Mouse (Mus musculus) lung, embryonic 15.5 days (tissue): ENCODE data around the gene Hsd3b7. TPM values are rescaled to one million over a fixed set of nuclear protein-coding genes. Genes with fewer than 3 reads are reported as not detected.
"Not testable (repeated sequence)": the region's sequence is repeated elsewhere in the genome, so short reads cannot be mapped to it uniquely, and the experiment has no call there.

Source experiments
- ATAC-seq: fragments of 200-750 bp; cut with Nextera tagmentation; 2 replicates; pipeline ENCODE4 v1.8.0; 2017; ENCODE audit warnings: moderate number of reproducible peaks, borderline replicate concordance; ENCODE audit not compliant: low FRiP score, low TSS enrichment; ENCODE audit errors: extremely low read depth
- H3K27ac ChIP-seq: fragments of 300-500 bp; sonication (generic); 2 replicates; pipeline ENCODE4 v1.5.1; 2015; ENCODE audit warnings: moderate library complexity, mild to moderate bottlenecking, inconsistent platforms
- H3K27me3 ChIP-seq: fragments of 300-500 bp; sonication (generic); 2 replicates; pipeline ENCODE4 v1.6.1; 2015; ENCODE audit warnings: inconsistent platforms
- H3K36me3 ChIP-seq: fragments of 300-500 bp; sonication (generic); 2 replicates; pipeline ENCODE4 v1.6.1; 2015; ENCODE audit warnings: inconsistent platforms
- H3K4me1 ChIP-seq: fragments of 300-500 bp; sonication (generic); 2 replicates; pipeline ENCODE4 v1.6.1; 2015; ENCODE audit warnings: inconsistent platforms
- H3K4me2 ChIP-seq: fragments of 300-500 bp; sonication (generic); 2 replicates; pipeline ENCODE4 v1.6.1; 2015; ENCODE audit warnings: inconsistent platforms, mild to moderate bottlenecking, moderate library complexity
- H3K4me3 ChIP-seq: fragments of 300-500 bp; sonication (generic); 2 replicates; pipeline ENCODE4 v1.5.1; 2015; ENCODE audit warnings: mild to moderate bottlenecking, inconsistent platforms
- H3K9ac ChIP-seq: fragments of 300-500 bp; sonication (generic); 2 replicates; pipeline ENCODE4 v1.6.1; 2015; ENCODE audit warnings: inconsistent platforms
- H3K9me3 ChIP-seq: fragments of 300-500 bp; sonication (generic); 2 replicates; pipeline ENCODE4 v1.6.1; 2016; ENCODE audit warnings: inconsistent platforms
- WGBS: fragments of 180-500 bp; shearing (Covaris S2); methylation state at CpG from one replicate; pipeline ENCODE4 v1.1.7; 2015; 5-methylcytosine and 5-hydroxymethylcytosine counted together
- polyA plus RNA-seq: library from polyadenylated mRNA; unstranded; fragments of >200 nt; fragmentation: Nextera tagmentation; extraction: Ambion mirVana; gene quantifications from 2 replicates; pipeline ENCODE4 v1.2.1, GENCODE M21; 2015

Gene Hsd3b7
- polyA plus RNA-seq, 1 experiment from 2014 or later = 24.3 TPM

DNA sequence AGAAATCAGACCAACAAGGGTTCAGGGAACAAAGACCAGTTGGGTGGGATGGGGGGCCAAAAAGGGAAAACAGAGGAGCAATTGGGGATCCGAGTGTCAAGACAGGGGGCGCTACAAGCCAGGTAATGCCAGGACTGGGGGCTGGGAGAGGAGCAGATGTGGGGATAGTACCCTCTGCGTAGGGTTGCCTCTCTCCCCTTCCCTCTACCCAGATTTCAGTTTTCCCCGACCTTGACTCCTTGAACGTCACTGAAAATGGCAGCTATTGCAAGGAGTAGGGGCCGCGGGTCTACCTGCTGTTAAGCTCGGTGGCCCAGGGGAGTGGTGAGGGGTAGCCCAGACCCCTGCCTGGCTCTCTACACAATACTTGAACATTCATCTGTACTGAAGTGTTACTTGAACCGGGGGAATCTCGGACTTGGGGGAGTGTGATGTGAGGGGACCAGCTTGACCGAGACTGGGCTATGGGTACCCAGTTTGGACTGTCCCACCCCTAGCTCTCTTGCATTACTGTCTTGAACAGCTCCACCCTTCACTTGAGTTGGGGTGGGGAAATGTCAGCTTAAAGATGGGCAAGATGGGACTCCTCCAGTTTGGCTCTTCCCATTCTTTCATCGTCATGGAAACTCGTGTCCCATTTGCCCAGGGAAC, 31.9 kb upstream of the Hsd3b7 start:
- peak overlapping the region; percentile 24 for H3K27ac ChIP-seq
- no peak overlapping the region for H3K9ac ChIP-seq
- peak; percentile 63; the same call in 1 of the 2 replicates for ATAC-seq
- peak overlapping the region; percentile 74; the same call in 1 of the 2 replicates for H3K4me3 ChIP-seq
- peaks cover 19% of the 10 kb centered on the region for H3K4me1 ChIP-seq
- peaks cover 43% of the 10 kb centered on the region for H3K36me3 ChIP-seq
- WGBS = 42% methylated on average over 13 of the region's 13 CpGs
- peak overlapping the region; percentile 92; the same call in 1 of the 2 replicates for H3K4me2 ChIP-seq
- H3K9me3 ChIP-seq = no peaks in the 10 kb centered on the region
- no peaks in the 10 kb centered on the region for H3K27me3 ChIP-seq

DNA sequence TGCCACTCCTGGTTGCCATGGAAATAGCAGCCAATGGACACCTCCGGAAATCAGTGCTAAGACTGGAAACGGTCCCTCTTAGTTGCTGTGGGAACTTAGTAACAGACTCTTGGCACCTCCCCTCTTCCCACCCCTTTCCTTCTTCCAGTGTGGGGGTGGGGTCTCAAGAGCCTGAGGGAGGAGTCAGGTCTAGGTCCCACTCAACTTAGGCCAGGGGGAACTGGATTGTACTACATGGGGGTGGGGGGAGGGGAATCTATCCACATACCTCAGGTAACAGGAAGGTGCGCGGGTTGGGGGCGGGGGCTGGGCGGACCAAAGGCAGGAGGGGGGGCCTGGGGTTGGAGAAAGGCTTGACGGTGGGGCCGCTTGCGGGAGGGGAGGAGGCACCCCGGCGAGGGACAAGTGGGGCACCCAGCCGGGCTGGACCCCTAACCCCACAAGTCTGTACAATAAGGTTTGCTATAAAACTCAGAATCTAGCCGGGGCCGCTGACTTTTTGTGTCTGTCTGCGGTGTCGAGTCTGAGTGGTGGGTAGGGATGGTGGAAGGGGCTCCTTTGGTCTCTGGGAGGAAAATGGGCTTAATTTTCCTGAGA, 31.3 kb upstream of the Hsd3b7 start:
- H3K9me3 ChIP-seq = no peaks in the 10 kb centered on the region
- H3K36me3 ChIP-seq = peaks cover 38% of the 10 kb centered on the region
- peak overlapping the region; percentile 74 for H3K4me3 ChIP-seq
- peak overlapping the region; percentile 97 for H3K27ac ChIP-seq
- peaks cover 19% of the 10 kb centered on the region for H3K4me1 ChIP-seq
- ATAC-seq = peak; percentile 89
- peak overlapping the region; percentile 94 for H3K9ac ChIP-seq
- WGBS = under 1% methylated on average over 16 of the region's 16 CpGs
- H3K27me3 ChIP-seq = no peaks in the 10 kb centered on the region
- peak overlapping the region; percentile 92 for H3K4me2 ChIP-seq

DNA sequence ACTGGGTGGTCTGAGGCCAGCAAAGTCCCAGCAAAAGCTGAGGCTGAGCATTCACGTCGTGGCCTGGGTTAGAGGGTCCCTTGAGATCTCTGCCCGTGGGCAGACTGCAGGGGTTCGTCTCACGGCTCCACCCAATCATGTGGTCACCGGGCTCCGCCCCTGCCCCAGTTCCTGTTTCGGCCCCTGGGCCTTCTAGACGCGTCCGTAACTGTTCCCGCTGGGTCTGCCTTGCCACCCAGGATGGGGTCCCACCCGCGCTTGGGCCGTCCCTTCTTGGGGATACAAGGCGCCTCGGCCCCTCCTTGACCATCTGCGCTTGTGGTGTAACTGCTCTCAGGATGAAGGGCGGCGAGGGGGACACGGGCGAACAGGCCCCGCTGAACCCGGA, 30.8 kb upstream of the Hsd3b7 start, which contains the start of gene Orai3:
TSS of gene Orai3 (plus strand) at position 165 of the 388 bp plus-strand sequence.
- Histone ChIP-seq H3K9ac (peak within 1 kb of the TSS; percentile 94), H3K27ac (peak within 1 kb of the TSS; percentile 97), H3K36me3 (peaks cover 32% of the 10 kb centered on the region), H3K9me3 (no peaks in the 10 kb centered on the region), H3K4me3 (peak within 1 kb of the TSS; percentile 74), H3K27me3 (no peaks in the 10 kb centered on the region), H3K4me1 (peaks cover 19% of the 10 kb centered on the region), H3K4me2 (peak within 1 kb of the TSS; percentile 92)
- 0% methylated on average over 24 of the region's 24 CpGs for WGBS
- peak; percentile 84 for ATAC-seq

DNA sequence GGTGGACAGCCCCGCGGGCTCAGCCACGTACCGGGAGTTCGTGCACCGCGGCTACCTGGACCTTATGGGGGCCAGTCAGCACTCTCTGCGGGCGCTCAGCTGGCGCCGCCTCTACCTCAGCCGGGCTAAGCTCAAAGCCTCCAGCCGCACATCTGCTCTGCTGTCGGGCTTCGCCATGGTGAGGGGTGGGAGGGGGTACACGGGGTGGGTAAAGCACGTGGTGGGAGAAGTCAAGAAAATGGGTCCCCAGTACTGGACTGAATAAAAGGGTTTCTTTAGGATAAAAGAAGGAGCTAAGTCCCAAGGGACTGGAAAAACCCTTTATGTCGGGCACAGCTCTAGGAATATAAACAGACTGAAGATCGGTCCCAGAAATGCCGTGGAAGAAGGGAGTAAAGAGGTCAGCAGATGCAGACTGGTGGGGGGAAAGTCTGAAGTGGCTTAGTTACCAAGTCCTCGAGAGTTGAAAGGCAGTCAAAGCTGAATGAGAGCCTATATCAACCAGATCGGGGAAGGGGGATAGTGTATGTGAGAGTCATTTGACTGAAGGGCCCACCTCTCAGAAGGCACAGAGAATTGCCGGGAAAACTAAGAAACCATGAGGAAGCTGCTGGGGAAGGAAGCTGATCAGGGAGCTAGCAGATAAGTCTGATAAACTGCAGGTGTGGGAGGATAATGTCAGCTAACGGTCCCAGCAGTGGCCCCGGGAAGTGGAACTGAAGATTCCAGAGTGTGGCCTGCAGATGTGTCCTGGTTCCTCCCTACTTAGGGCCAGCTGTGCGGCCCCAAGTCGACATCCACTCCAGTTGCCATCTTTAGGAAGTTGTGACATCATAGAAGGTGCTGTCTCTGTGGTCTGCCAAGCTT, 30.1 kb upstream of the Hsd3b7 start:
- Histone ChIP-seq H3K4me3 (peak overlapping the region; percentile 74), H3K36me3 (peaks cover 26% of the 10 kb centered on the region), H3K4me2 (peak overlapping the region; percentile 92), H3K9me3 (no peaks in the 10 kb centered on the region), H3K27ac (peak overlapping the region; percentile 97), H3K9ac (peak overlapping the region; percentile 94), H3K4me1 (peaks cover 19% of the 10 kb centered on the region), H3K27me3 (no peaks in the 10 kb centered on the region)
- WGBS = 2% methylated on average over 27 of the region's 27 CpGs
- ATAC-seq = peak; percentile 17; the same call in 1 of the 2 replicates

DNA sequence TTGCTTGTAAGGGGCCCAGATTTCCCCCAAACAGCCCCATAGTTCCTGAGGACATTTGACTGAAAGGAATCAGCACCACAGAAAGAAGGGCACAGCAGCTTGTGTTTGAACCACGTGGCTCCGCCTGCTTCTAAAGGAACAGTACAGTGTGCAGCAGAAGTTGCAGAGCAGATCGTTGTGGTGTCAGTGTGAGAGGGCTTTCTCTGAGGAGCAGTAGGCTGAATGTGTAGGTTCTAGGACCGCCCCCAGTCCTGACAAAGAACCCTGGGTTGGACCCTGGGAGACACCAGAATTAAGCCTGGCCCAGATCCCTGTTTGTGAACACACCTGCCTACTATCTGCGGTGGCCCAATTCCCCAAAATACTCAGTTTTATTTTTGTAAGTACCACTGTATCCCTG, 29.1 kb upstream of the Hsd3b7 start:
- peak overlapping the region; percentile 92 for H3K4me2 ChIP-seq
- 0 out of 2 replicates have a peak overlapping the region, but pooled peaks have one; percentile 94 for H3K9ac ChIP-seq
- WGBS = 58% methylated on average over 5 of the region's 5 CpGs

DNA sequence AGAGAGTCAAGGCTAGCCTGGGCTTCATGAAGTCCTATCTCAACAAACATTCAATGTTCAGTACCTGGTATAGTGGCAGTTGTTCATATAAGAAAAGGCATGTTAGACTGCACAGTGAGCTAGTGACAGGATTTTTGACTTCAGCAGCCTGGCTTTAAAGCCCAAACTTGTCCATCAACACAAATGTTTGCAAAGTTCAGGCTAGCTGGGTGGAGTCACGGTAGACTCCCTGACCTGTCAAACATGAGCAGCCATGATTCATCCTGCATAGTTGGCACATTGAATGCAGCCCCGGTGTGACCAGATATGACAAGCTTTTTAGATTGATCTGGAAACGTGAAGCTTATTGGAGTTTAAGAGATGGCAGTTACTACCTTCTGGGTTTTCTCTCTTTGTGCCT, 28.3 kb upstream of the Hsd3b7 start:
- Histone ChIP-seq H3K4me2 (no peak overlapping the region), H3K36me3 (peaks cover 10% of the 10 kb centered on the region), H3K4me3 (no peak overlapping the region), H3K27me3 (no peaks in the 10 kb centered on the region), H3K9ac (no peak overlapping the region), H3K4me1 (peaks cover 24% of the 10 kb centered on the region), H3K27ac (no peak overlapping the region), H3K9me3 (no peaks in the 10 kb centered on the region)
- WGBS = 58% methylated on average over 3 of the region's 3 CpGs
- ATAC-seq = no peak

More for the DNA sequence above, 29.1 kb upstream of the Hsd3b7 start:
- peaks cover 24% of the 10 kb centered on the region for H3K4me1 ChIP-seq
- ATAC-seq = no peak
- no peaks in the 10 kb centered on the region for H3K9me3 ChIP-seq
- H3K27me3 ChIP-seq = no peaks in the 10 kb centered on the region
- no peak overlapping the region for H3K27ac ChIP-seq
- peaks cover 16% of the 10 kb centered on the region for H3K36me3 ChIP-seq
- H3K4me3 ChIP-seq = peak overlapping the region; percentile 74

DNA sequence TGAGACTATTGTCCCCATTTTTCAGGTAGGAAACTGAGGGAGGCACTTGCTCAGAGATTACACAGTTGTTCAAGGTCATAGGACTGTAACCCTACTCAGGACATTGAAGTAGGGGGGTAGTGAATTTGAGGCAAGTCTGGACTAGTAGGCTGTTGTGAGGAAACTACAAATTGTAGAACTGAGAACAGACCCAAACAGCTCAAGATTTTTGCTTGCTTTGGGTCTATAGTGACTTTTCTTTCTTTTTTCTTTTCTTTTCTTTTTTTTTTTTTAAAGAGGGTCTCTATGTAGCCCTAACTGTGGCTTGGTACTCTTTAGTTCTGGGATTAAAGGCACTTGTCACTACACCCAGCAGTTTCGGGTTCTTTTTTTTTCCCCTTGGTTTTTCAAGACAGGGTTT, 27.8 kb upstream of the Hsd3b7 start:
- H3K27ac ChIP-seq = no peak overlapping the region
- ATAC-seq = no peak
- H3K4me3 ChIP-seq = no peak overlapping the region
- no peaks in the 10 kb centered on the region for H3K27me3 ChIP-seq
- WGBS = 90% methylated on average over 1 of the region's 1 CpGs
- H3K36me3 ChIP-seq = peaks cover 6% of the 10 kb centered on the region; the same call in 1 of the 2 replicates
- peaks cover 24% of the 10 kb centered on the region for H3K4me1 ChIP-seq
- H3K9ac ChIP-seq = no peak overlapping the region
- no peaks in the 10 kb centered on the region for H3K9me3 ChIP-seq
- no peak overlapping the region for H3K4me2 ChIP-seq

DNA sequence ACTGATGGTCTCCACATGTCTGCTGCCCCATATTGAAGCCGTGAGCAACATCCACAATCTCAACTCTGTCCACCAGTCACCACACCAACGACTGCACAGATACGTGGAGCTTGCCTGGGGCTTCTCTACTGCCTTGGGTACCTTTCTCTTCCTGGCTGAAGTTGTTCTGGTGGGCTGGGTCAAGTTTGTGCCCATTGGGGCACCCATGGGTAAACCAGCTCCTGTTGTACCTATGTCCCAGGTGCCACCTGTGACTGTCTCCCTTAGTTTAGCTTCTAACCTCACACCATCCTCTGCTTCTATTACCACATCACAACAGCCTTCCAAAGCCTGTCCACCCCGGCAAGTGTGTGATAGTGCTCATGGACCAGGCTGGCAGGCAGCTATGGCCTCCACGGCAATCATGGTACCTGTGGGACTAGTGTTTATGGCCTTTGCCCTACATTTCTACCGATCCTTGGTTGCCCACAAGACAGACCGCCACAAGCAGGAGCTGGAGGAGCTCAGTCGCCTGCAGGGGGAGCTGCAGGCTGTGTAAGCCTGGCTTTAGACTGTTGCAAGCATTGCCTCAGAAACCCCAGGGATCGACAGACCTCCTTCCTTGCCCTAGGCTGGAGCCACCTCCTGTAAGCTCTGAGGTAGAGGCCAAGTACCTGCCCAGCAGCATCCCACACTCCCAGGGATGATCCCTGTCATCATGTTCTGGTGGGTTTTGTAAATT, 26.6 kb upstream of the Hsd3b7 start:
- no peak overlapping the region for H3K4me3 ChIP-seq
- peaks cover 27% of the 10 kb centered on the region for H3K4me1 ChIP-seq
- WGBS = 40% methylated on average over 9 of the region's 9 CpGs
- 0 out of 2 replicates have a peak, but pooled peaks cover 2% of the 10 kb centered on the region for H3K36me3 ChIP-seq
- H3K9ac ChIP-seq = no peak overlapping the region
- H3K27me3 ChIP-seq = no peaks in the 10 kb centered on the region
- ATAC-seq = no peak
- H3K9me3 ChIP-seq = no peaks in the 10 kb centered on the region
- no peak overlapping the region for H3K4me2 ChIP-seq
- no peak overlapping the region for H3K27ac ChIP-seq

DNA sequence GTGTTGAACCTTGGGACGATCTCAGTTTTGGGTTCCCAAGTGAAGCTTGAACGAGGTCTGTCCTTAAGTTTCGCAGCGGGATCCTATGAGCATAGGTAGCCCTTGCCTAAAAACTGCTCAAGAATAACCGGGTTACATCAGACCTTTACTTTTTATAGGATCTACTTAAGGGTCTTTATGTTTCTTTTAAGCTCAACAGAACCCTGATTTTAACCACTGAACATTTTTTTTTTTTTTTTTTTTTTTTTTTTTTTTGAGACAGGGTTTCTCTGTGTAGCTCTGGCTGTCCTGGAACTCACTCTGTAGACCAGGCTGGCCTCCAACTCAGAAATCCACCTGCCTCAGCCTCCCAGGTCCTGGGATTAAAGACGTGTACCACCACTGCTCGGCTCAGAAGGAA, 24.6 kb upstream of the Hsd3b7 start:
- 68% methylated on average over 7 of the region's 7 CpGs for WGBS

DNA sequence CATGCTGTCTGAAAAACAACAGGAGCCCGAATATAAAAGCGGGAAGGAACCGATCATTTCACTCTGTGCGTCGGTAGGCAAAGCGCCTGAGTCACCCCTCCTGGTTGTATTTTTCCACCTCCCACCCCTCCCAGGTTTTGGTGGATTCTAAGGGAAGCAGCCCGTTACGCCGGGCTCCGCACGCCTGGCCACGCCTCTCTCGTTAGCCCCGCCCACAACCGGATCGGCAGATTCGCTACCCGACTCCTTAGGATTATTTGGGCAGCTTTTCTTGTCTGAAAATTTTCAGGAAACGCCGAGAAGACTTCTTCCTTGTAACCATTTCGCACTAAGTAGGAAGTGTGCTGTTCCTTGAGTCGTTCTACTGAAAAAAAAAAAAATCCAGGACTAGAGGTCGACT, 24.0 kb upstream of the Hsd3b7 start, which contains the start of gene Setd1a:
TSS of gene Setd1a (plus strand) at position 245 of the 400 bp plus-strand sequence.
- Histone ChIP-seq H3K27me3 (no peaks in the 10 kb centered on the region), H3K4me3 (peak within 1 kb of the TSS; percentile 93), H3K9ac (peak within 1 kb of the TSS; percentile 90), H3K4me1 (peaks cover 15% of the 10 kb centered on the region), H3K36me3 (peaks cover 24% of the 10 kb centered on the region), H3K4me2 (peak within 1 kb of the TSS; percentile 74), H3K9me3 (no peaks in the 10 kb centered on the region), H3K27ac (peak within 1 kb of the TSS; percentile 99)
- 0% methylated on average over 23 of the region's 23 CpGs for WGBS
- ATAC-seq = peak; percentile 54

More for the DNA sequence above, 24.6 kb upstream of the Hsd3b7 start:
- peak overlapping the region; percentile 93 for H3K4me3 ChIP-seq
- peak overlapping the region; percentile 99; the same call in 1 of the 2 replicates for H3K27ac ChIP-seq
- H3K9me3 ChIP-seq, ATAC-seq, H3K27me3 ChIP-seq: not testable (repeated sequence)
- H3K4me1 ChIP-seq = peaks cover 21% of the 10 kb centered on the region
- H3K36me3 ChIP-seq = peaks cover 18% of the 10 kb centered on the region
- peak overlapping the region; percentile 74 for H3K4me2 ChIP-seq
- peak overlapping the region; percentile 90 for H3K9ac ChIP-seq

DNA sequence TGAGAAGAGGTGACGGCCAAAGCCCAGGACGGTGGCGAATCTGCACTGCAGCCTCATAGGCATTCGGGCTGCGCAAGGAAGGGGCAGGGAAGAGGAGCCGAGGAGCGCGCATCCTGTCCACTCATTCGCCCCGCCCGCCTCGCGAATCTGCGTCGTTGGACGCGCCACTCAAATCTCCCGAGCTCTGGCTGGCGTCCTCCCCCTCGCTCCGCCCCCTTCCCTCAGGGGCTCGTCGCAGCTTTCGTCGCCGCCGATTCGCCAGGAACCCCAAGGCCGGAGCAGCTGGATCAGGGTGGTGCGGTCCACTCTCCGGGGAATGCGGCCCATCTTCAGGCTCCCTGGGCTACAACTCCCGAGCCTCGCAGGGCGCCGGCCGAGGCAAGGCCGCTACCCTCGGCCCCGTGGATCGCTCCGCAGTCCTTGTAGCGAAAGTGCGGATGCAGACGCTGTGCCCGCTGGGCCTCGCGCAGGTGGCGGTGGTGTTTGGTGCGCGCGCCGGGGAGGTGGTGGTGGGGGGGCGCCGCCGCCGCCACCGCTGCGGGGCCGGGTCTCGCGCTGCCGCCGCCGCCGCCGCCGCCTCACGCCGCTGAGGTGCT, 23.4 kb upstream of the Hsd3b7 start:
- H3K4me3 ChIP-seq = peak overlapping the region; percentile 93
- H3K27me3 ChIP-seq = no peaks in the 10 kb centered on the region
- peak overlapping the region; percentile 99 for H3K27ac ChIP-seq
- WGBS = under 1% methylated on average over 70 of the region's 70 CpGs
- peaks cover 29% of the 10 kb centered on the region for H3K36me3 ChIP-seq
- peak overlapping the region; percentile 90 for H3K9ac ChIP-seq
- peaks cover 14% of the 10 kb centered on the region for H3K4me1 ChIP-seq
- ATAC-seq = peak; percentile 92
- H3K9me3 ChIP-seq = no peaks in the 10 kb centered on the region
- peak overlapping the region; percentile 74 for H3K4me2 ChIP-seq
